Mouse (Mus musculus): ENCODE results near the gene Pdgfb. TPM values are rescaled to one million over a fixed set of nuclear protein-coding genes. Genes with fewer than 3 reads are reported as not detected.

The Pdgfb gene
- total RNA-seq (2014; rRNA removed) (20.5 and 24.4 TPM in 2 replicates), polyA plus RNA-seq (2015; fragmentation: Nextera tagmentation; extraction: Ambion mirVana) (8.7 and 9.2 TPM in 2 replicates)

DNA sequence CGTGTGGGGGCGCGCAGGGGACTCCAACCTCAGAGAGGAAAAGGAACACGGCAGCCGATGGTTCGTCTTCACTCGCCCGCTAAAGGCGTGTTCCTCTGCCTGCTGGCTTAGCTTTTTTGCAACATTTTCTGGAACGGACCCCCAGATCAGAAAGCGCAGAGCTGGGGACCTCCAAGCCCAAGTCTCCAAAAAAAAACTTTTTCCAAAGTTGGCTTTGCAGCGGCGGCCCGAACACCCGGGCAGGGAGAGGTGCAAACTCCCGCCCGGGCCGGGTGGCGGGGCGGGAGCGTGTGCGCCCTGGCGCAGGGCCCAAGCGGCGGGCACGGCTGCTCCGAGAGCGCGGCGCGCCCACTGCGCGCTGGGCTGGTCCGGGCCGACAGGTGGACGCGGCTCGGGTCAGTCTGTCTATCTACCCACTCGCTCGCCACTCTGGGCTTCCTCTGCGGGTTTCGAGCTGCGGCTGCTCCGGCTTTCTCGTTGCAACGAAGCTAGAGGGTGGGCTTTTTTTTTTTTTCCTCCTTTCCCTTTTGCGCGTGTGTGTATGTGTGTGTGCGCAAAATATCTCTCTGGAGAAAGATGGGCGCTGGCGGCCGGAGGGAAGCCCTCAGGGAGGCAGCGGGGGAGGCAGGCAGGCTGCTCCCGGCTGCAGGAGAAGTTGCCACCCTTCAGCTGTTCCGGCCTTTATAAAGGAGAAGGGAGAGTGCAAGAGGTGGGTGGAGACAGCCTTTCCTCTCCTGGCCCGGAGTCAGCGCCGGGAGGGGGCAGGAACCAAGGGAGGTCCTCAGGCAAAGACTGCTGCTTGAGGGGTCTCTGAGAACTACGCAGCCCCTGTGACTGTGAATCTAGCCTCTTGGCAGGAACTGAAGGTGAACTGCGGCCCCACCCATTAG, at the start of gene Pdgfb:
TSS of gene Pdgfb (minus strand) at position 657 of the 890 bp plus-strand sequence.
- peak within 1 kb of the TSS; percentile 83 for H3K4me3 ChIP-seq (ENCODE audit: low read depth, low read length)
- H3K4me1 ChIP-seq (ENCODE audit: insufficient read depth, low read length) = peaks cover 5% of the 10 kb centered on the region; the same call in 1 of the 2 replicates
- no peak for DNase-seq (ENCODE audit: low spot score)
- H3K9me3 ChIP-seq (ENCODE audit: low read length) = no peaks in the 10 kb centered on the region
- no peaks in the 10 kb centered on the region for H3K36me3 ChIP-seq (ENCODE audit: insufficient read depth, low read length)
- H3K4me2 ChIP-seq (ENCODE audit: low read depth, low read length, poor library complexity, severe bottlenecking) = peak within 1 kb of the TSS; percentile 94
- no peak for TF ChIP-seq CTCF (IDR thresholded peaks at IDR 0.05)
- H3K9ac ChIP-seq (replicated peaks; ENCODE audit: low read length, poor library complexity, severe bottlenecking) = peak within 1 kb of the TSS; percentile 95
- no peak for ATAC-seq (ENCODE audit: low FRiP score)
- peak within 1 kb of the TSS; percentile 83; the same call in 1 of the 2 replicates for H3K27ac ChIP-seq (ENCODE audit: low read depth, low read length)
- 2% methylated on average over 52 of the region's 60 CpGs for WGBS
- H3K27me3 ChIP-seq (ENCODE audit: insufficient read depth, low read length) = 0 out of 2 replicates have a peak, but pooled peaks cover 3% of the 10 kb centered on the region

DNA sequence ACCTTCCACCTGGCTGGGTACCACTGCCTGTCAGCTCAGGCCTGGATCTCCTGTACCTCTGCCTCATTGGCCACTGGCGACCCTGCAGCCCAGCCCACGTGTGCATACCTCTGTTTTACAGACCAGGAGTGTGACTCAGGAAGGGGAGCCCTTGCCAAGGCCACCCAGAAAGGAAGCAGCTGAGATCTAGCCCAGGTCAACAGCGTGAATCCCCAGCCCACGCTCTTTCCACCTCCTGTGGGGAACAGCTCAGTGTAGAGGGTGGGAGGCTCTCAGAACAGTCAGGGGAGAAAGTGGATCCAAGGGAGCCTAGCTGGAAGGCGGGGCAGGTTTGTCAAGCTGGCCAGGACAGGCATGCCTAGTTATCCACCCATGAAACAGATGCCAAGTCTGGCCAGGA, 48.0 kb upstream of the Pdgfb start:
- DNase-seq (ENCODE audit: low spot score) = no peak
- Histone ChIP-seq H3K4me1 (ENCODE audit: insufficient read depth, low read length) (no peaks in the 10 kb centered on the region), H3K4me3 (ENCODE audit: low read depth, low read length) (no peak overlapping the region), H3K9ac (replicated peaks; ENCODE audit: low read length, poor library complexity, severe bottlenecking) (no peak overlapping the region), H3K4me2 (ENCODE audit: low read depth, low read length, poor library complexity, severe bottlenecking) (no peak overlapping the region), H3K27me3 (ENCODE audit: insufficient read depth, low read length) (no peaks in the 10 kb centered on the region), H3K9me3 (ENCODE audit: low read length) (no peaks in the 10 kb centered on the region), H3K36me3 (ENCODE audit: insufficient read depth, low read length) (no peaks in the 10 kb centered on the region), H3K27ac (ENCODE audit: low read depth, low read length) (no peak overlapping the region)
- TF ChIP-seq CTCF (IDR thresholded peaks at IDR 0.05) = no peak
- ATAC-seq (ENCODE audit: low FRiP score) = no peak
- 44% methylated on average over 5 of the region's 5 CpGs for WGBS

DNA sequence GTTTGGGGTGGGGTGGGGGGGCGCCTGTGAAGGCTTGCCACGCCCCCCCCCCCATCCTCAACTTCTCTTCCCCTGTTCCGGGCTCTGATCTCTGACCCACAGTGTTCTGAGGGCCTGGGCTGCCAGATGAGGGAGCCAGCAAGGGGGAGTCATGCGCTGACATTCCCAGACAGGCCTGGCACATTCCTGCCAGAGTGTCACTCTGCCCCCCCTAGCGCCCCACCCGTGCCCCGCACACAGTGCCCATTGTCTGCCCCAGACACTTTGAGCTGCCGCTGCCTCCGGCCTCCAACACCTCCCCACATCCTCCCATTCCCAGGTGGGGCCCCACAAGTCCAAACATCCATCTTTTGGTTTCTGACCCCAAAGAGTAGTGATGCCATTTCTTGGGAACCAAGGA, 47.6 kb upstream of the Pdgfb start:
- no peaks in the 10 kb centered on the region for H3K27me3 ChIP-seq (ENCODE audit: insufficient read depth, low read length)
- DNase-seq (ENCODE audit: low spot score) (no peak), ATAC-seq (ENCODE audit: low FRiP score) (no peak)
- H3K4me2 ChIP-seq (ENCODE audit: low read depth, low read length, poor library complexity, severe bottlenecking) = no peak overlapping the region
- no peak for TF ChIP-seq CTCF (IDR thresholded peaks at IDR 0.05)
- no peak overlapping the region for H3K4me3 ChIP-seq (ENCODE audit: low read depth, low read length)
- H3K36me3 ChIP-seq (ENCODE audit: insufficient read depth, low read length) = no peaks in the 10 kb centered on the region
- no peak overlapping the region for H3K9ac ChIP-seq (replicated peaks; ENCODE audit: low read length, poor library complexity, severe bottlenecking)
- WGBS = 80% methylated on average over 6 of the region's 9 CpGs
- no peaks in the 10 kb centered on the region for H3K4me1 ChIP-seq (ENCODE audit: insufficient read depth, low read length)
- H3K9me3 ChIP-seq (ENCODE audit: low read length) = no peaks in the 10 kb centered on the region
- no peak overlapping the region for H3K27ac ChIP-seq (ENCODE audit: low read depth, low read length)

DNA sequence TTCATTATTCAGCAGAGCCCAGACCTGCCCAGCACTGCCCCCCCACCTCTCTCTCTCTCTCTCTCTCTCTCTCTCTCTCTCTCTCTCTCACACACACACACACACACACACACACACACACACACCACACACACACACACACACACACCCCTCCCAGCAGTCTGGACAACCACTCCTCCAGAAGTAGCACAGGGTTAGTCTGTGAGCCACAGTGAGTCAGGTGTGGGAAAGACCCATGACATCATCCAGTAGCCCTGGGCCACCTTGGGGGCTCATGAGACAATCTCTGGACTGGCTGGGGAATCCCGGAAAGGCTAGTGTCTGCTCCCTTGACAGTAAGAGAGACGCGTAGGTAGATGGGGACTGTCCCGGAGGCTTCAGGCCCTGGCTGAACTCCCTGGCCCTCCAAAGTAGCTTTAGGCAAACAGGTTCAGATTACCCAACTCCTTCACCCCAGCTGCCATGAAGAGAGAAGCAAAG, 46.3 kb upstream of the Pdgfb start:
- H3K9ac ChIP-seq (replicated peaks; ENCODE audit: low read length, poor library complexity, severe bottlenecking) = no peak overlapping the region
- no peaks in the 10 kb centered on the region for H3K4me1 ChIP-seq (ENCODE audit: insufficient read depth, low read length)
- no peak for TF ChIP-seq CTCF (IDR thresholded peaks at IDR 0.05)
- H3K4me2 ChIP-seq (ENCODE audit: low read depth, low read length, poor library complexity, severe bottlenecking) = no peak overlapping the region
- no peaks in the 10 kb centered on the region for H3K27me3 ChIP-seq (ENCODE audit: insufficient read depth, low read length)
- WGBS = 90% methylated on average over 4 of the region's 4 CpGs
- ATAC-seq (ENCODE audit: low FRiP score) (no peak), DNase-seq (ENCODE audit: low spot score) (no peak)
- H3K4me3 ChIP-seq (ENCODE audit: low read depth, low read length) = no peak overlapping the region
- no peaks in the 10 kb centered on the region for H3K36me3 ChIP-seq (ENCODE audit: insufficient read depth, low read length)
- H3K27ac ChIP-seq (ENCODE audit: low read depth, low read length) = no peak overlapping the region
- no peaks in the 10 kb centered on the region for H3K9me3 ChIP-seq (ENCODE audit: low read length)

DNA sequence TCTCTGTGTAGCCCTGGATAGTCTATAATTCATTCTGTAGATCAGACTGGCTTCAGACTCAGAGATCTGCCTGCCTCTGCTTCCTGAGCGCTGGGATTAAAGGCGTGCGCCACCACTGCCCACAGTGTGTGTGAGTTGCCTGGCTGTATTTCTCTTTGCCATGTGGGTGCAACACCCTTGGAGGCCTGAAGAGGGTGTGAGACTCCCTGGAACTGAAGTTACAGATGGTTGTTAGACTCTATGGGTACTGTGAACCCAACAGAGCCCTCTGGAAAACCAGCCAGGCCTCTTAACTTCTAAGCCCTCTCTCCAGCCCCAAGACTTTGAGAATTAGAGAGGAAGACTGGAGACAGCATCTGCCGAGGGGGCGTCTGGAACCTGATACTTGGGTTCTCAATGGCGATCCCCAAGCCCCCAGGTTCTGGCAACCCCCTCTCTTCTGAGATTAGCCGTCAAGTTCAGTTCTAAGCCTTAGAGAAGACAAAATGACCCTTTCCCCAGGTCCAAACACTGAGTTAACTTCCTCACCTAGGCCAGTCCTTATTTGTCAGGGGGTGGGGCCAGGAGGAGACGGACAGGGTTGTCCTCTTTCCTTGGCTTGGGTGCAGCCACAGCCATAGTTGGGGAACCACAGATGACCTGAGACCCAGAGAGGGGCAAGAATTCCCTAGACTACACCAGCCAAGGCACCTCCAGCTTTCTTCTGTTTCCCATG, 45.7 kb upstream of the Pdgfb start:
- no peak overlapping the region for H3K9ac ChIP-seq (replicated peaks; ENCODE audit: low read length, poor library complexity, severe bottlenecking)
- H3K4me1 ChIP-seq (ENCODE audit: insufficient read depth, low read length) = no peaks in the 10 kb centered on the region
- no peaks in the 10 kb centered on the region for H3K27me3 ChIP-seq (ENCODE audit: insufficient read depth, low read length)
- ATAC-seq (ENCODE audit: low FRiP score) (no peak), DNase-seq (ENCODE audit: low spot score) (no peak)
- H3K9me3 ChIP-seq (ENCODE audit: low read length) = no peaks in the 10 kb centered on the region
- H3K27ac ChIP-seq (ENCODE audit: low read depth, low read length) = no peak overlapping the region
- no peaks in the 10 kb centered on the region for H3K36me3 ChIP-seq (ENCODE audit: insufficient read depth, low read length)
- 95% methylated on average over 8 of the region's 8 CpGs for WGBS
- no peak overlapping the region for H3K4me3 ChIP-seq (ENCODE audit: low read depth, low read length)
- H3K4me2 ChIP-seq (ENCODE audit: low read depth, low read length, poor library complexity, severe bottlenecking) = no peak overlapping the region
- no peak for TF ChIP-seq CTCF (IDR thresholded peaks at IDR 0.05)
